ENCODE assay signal across 20 mouse cellular contexts in the genomic region with DNA sequence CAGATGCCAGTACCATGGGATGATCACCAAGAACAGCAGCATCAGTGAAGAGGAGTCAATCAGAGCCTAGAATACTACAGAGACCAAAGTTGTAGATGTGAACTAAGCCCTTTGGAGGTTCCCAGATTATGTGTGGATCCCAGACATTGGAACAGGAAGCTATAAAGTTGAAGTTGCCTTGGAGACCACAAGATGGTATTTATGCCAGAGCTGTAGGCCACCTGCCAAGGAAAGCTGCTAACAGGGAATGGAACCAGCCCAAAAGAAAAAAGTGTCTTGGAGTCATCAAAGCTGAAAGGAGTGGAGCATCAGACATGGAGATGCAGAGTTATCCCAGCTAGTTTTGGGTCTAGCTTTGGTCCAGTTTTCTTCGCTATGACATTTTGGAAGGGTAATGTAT.
A peak's percentile ranks its signal among the peaks of the same experiment; 100 is the strongest.
DNase-seq lines count a peak whose midpoint lies in the region; ATAC-seq and TF ChIP-seq lines count a peak whose summit lies in the region.
"Had no signal": no experiment of that assay in that cellular context is flagged by ENCODE, and none has a peak within 500 bp of the region (broad histone marks: within the 10 kb centered on the region; RNA-seq: fewer than 3 reads in every experiment).

No protein-coding gene starts in this region.

- peak; percentile 69 for ATAC-seq in forebrain, postnatal 0 days
- no peak for ATAC-seq in forebrain, embryonic 11.5 days (replicated peaks; ENCODE audit: low FRiP score)

- H3K27me3 ChIP-seq in forebrain, postnatal 0 days (ENCODE audit: insufficient read depth, low read length), result no peaks in the 10 kb centered on the region
- no peaks in the 10 kb centered on the region for H3K27me3 ChIP-seq in forebrain, embryonic 11.5 days (ENCODE audit: control insufficient read depth, insufficient read depth, low read length)
- H3K27me3 ChIP-seq: heart, embryonic 13.5 days; hindbrain, embryonic 13.5 days; limb, embryonic 15.5 days; liver, embryonic 15.5 days; midbrain, embryonic 12.5 days had no signal

- H3K36me3 ChIP-seq in forebrain, postnatal 0 days (ENCODE audit: insufficient read depth), result no peaks in the 10 kb centered on the region
- no peaks in the 10 kb centered on the region for H3K36me3 ChIP-seq in forebrain, embryonic 11.5 days (ENCODE audit: control insufficient read depth, insufficient read depth, low read length)
- H3K36me3 ChIP-seq: heart, embryonic 13.5 days; hindbrain, embryonic 13.5 days; limb, embryonic 15.5 days; liver, embryonic 15.5 days; midbrain, embryonic 12.5 days had no signal

- peak; percentile 78 for DNase-seq in forebrain, postnatal 0 days
- no peak for DNase-seq in forebrain, embryonic 11.5 days (ENCODE audit: low spot score)
- DNase-seq in left cerebral cortex, postnatal 10 days (ENCODE audit: extremely low spot score in 1 of 2, low spot score in 2 of 2), result peak; percentile 45 to 56
- DNase-seq in left cerebral cortex, adult 11 months (ENCODE audit: low spot score), result no peak
- peak; percentile 48 to 52 for DNase-seq in right cerebral cortex, adult 2 months (ENCODE audit: low spot score in 2 of 2)
- no peak for DNase-seq in kidney, adult 8-10 months
- no peak for DNase-seq in adrenal gland, adult 2 months
- DNase-seq in lung, postnatal 25 days (ENCODE audit: low spot score), result no peak
- DNase-seq: B cell, adult 2 months; embryo, embryonic 11 days; gastrocnemius, postnatal 14 days; heart, adult 18-20 months; kidney, adult 9 months; kidney, postnatal 36 days had no signal

- no peaks in the 10 kb centered on the region for H3K4me1 ChIP-seq in forebrain, postnatal 0 days (ENCODE audit: insufficient read depth)
- H3K4me1 ChIP-seq in forebrain, embryonic 11.5 days (replicated peaks; ENCODE audit: control insufficient read depth, insufficient read depth, low read length), result no peaks in the 10 kb centered on the region
- H3K4me1 ChIP-seq: heart, embryonic 13.5 days; hindbrain, embryonic 13.5 days; limb, embryonic 15.5 days; liver, embryonic 15.5 days; midbrain, embryonic 12.5 days had no signal

- H3K27ac ChIP-seq in forebrain, postnatal 0 days (ENCODE audit: low read depth, low read length), result no peak overlapping the region
- no peak overlapping the region for H3K27ac ChIP-seq in forebrain, embryonic 11.5 days (ENCODE audit: low read depth, low read length)
- H3K27ac ChIP-seq: heart, embryonic 13.5 days; hindbrain, embryonic 13.5 days; limb, embryonic 15.5 days; liver, embryonic 15.5 days; midbrain, embryonic 12.5 days; stomach, postnatal 0 days had no signal

- no peak overlapping the region for H3K9ac ChIP-seq in forebrain, postnatal 0 days
- no peak overlapping the region for H3K9ac ChIP-seq in forebrain, embryonic 11.5 days (ENCODE audit: low read length)
- H3K9ac ChIP-seq: heart, embryonic 13.5 days; hindbrain, embryonic 13.5 days; limb, embryonic 15.5 days; liver, embryonic 15.5 days; midbrain, embryonic 12.5 days had no signal

- no peaks in the 10 kb centered on the region for H3K9me3 ChIP-seq in forebrain, postnatal 0 days (ENCODE audit: low read length)
- H3K9me3 ChIP-seq in forebrain, embryonic 11.5 days (ENCODE audit: control insufficient read depth, low read length), result no peaks in the 10 kb centered on the region
- H3K9me3 ChIP-seq: heart, embryonic 13.5 days; hindbrain, embryonic 13.5 days; limb, embryonic 15.5 days; liver, embryonic 15.5 days; midbrain, embryonic 12.5 days had no signal

- no peak for TF ChIP-seq CTCF in forebrain, postnatal 0 days (IDR thresholded peaks at IDR 0.05; ENCODE audit: low read depth)

- intact Hi-C loops in left cerebral cortex, postnatal 10 days (cut with DNase I), result no loop called here

- H3K4me3 ChIP-seq in forebrain, postnatal 0 days (ENCODE audit: low read depth, low read length), result no peak overlapping the region
- no peak overlapping the region for H3K4me3 ChIP-seq in forebrain, embryonic 11.5 days (ENCODE audit: low read depth, low read length)
- H3K4me3 ChIP-seq: heart, embryonic 13.5 days; hindbrain, embryonic 13.5 days; limb, embryonic 15.5 days; liver, embryonic 15.5 days; midbrain, embryonic 12.5 days had no signal

- H3K4me2 ChIP-seq in forebrain, postnatal 0 days (ENCODE audit: low read depth), result no peak overlapping the region
- no peak overlapping the region for H3K4me2 ChIP-seq in forebrain, embryonic 11.5 days (ENCODE audit: low read depth, low read length, severe bottlenecking)
- H3K4me2 ChIP-seq: heart, embryonic 13.5 days; hindbrain, embryonic 13.5 days; limb, embryonic 15.5 days; liver, embryonic 15.5 days; midbrain, embryonic 12.5 days had no signal

- WGBS in forebrain, postnatal 0 days, result 87% methylated on average over 1 of the region's 1 CpGs
- 83% methylated on average over 1 of the region's 1 CpGs for WGBS in forebrain, embryonic 11.5 days

Comparison
In these comparisons a context has a peak if more than half of its experiments do, and no peak if none do; other contexts are left out.
1. DNase-seq: peak in forebrain, postnatal 0 days (single experiment), left cerebral cortex, postnatal 10 days (2 of 2) and right cerebral cortex, adult 2 months (2 of 2); none in forebrain, embryonic 11.5 days (single experiment), left cerebral cortex, adult 11 months (single experiment), kidney, adult 8-10 months (0 of 2), adrenal gland, adult 2 months (single experiment) and lung, postnatal 25 days (single experiment).